Mouse (Mus musculus) heart, embryonic 10.5 days (tissue): ENCODE measurements around the gene Tatdn2. TPM values are rescaled to one million over a fixed set of nuclear protein-coding genes. Genes with fewer than 3 reads are reported as not detected.
"Not testable (repeated sequence)": the region's sequence is repeated elsewhere in the genome, so short reads cannot be mapped to it uniquely, and the experiment has no call there.

ENCODE experiments used
- DNase-seq: peaks from one replicate; pipeline ENCODE4 v3.0.0-alpha.2; 2017; ENCODE audit warnings: low spot score
- H3K27ac ChIP-seq: fragments of 300-500 bp; sonication (generic); 2 replicates; pipeline ENCODE4 v1.5.1; 2016; ENCODE audit warnings: mild to moderate bottlenecking
- H3K27me3 ChIP-seq: fragments of 300-500 bp; sonication (generic); 2 replicates; pipeline ENCODE4 v1.6.1; 2016; ENCODE audit warnings: mild to moderate bottlenecking; ENCODE audit not compliant: poor library complexity, insufficient read depth, severe bottlenecking
- H3K36me3 ChIP-seq: fragments of 300-500 bp; sonication (generic); 2 replicates; pipeline ENCODE4 v1.6.1; 2016; ENCODE audit warnings: mild to moderate bottlenecking, moderate library complexity
- H3K4me1 ChIP-seq: fragments of 300-500 bp; sonication (generic); 2 replicates; pipeline ENCODE4 v1.6.1; 2016; ENCODE audit warnings: mild to moderate bottlenecking
- H3K4me3 ChIP-seq: fragments of 300-500 bp; sonication (generic); 2 replicates; pipeline ENCODE4 v1.5.1; 2016; ENCODE audit warnings: mild to moderate bottlenecking, moderate library complexity
- H3K9me3 ChIP-seq: fragments of 300-500 bp; sonication (generic); 2 replicates; pipeline ENCODE4 v1.6.1; 2016; ENCODE audit warnings: mild to moderate bottlenecking, moderate library complexity
- WGBS: fragments of 180-500 bp; shearing (Covaris S2); methylation state at CpG from one replicate; pipeline ENCODE4 v1.1.7; 2016; 5-methylcytosine and 5-hydroxymethylcytosine counted together
- polyA plus RNA-seq: library from polyadenylated mRNA; unstranded; fragments of >200 nt; fragmentation: Nextera tagmentation; extraction: Ambion mirVana; gene quantifications from 2 replicates; pipeline ENCODE4 v1.2.1, GENCODE M21; 2016

The Tatdn2 gene
- polyA plus RNA-seq, 1 experiment from 2014 or later: 0.84 TPM

GRCm38 (mm10) chr6:113695766-113696355 lies 989 bp upstream of the Tatdn2 start:
- H3K27ac ChIP-seq: peak overlapping the region; percentile 95
- H3K4me1 ChIP-seq: peaks cover 60% of the 10 kb centered on the region
- no peaks in the 10 kb centered on the region for H3K27me3 ChIP-seq
- H3K36me3 ChIP-seq: peaks cover 24% of the 10 kb centered on the region
- 37% methylated on average over 4 of the region's 4 CpGs for WGBS
- DNase-seq: no peak
- peak overlapping the region; percentile 95 for H3K4me3 ChIP-seq
- no peaks in the 10 kb centered on the region for H3K9me3 ChIP-seq

- peaks cover 47% of the 10 kb centered on the region for H3K4me1 ChIP-seq
- peak overlapping the region; percentile 95 for H3K4me3 ChIP-seq
Measured at GRCm38 (mm10) chr6:113697222-113698205, 664 bp downstream of the Tatdn2 start.

GRCm38 (mm10) chr6:113712718-113713117 lies 15.9 kb downstream of the Tatdn2 start:
- Histone ChIP-seq H3K36me3 (peaks cover 98% of the 10 kb centered on the region), H3K4me3 (no peak overlapping the region)

More at GRCm38 (mm10) chr6:113697222-113698205, 664 bp downstream of the Tatdn2 start:
- Histone ChIP-seq H3K36me3 (peaks cover 40% of the 10 kb centered on the region), H3K27me3 (no peaks in the 10 kb centered on the region), H3K27ac (peak overlapping the region; percentile 95), H3K9me3 (no peaks in the 10 kb centered on the region)
- no peak for DNase-seq
- WGBS: under 1% methylated on average over 113 of the region's 113 CpGs

GRCm38 (mm10) chr6:113713389-113713788 lies 16.5 kb downstream of the Tatdn2 start:
- H3K27ac ChIP-seq, H3K9me3 ChIP-seq, H3K4me3 ChIP-seq, H3K27me3 ChIP-seq, DNase-seq, H3K4me1 ChIP-seq: not testable (repeated sequence)
- WGBS: 94% methylated on average over 5 of the region's 5 CpGs
- peaks cover 97% of the 10 kb centered on the region for H3K36me3 ChIP-seq

More at GRCm38 (mm10) chr6:113712718-113713117, 15.9 kb downstream of the Tatdn2 start:
- DNase-seq: no peak
- Histone ChIP-seq H3K9me3 (no peaks in the 10 kb centered on the region), H3K4me1 (no peaks in the 10 kb centered on the region), H3K27ac (no peak overlapping the region), H3K27me3 (no peaks in the 10 kb centered on the region)
- WGBS: 93% methylated on average over 3 of the region's 3 CpGs

- Histone ChIP-seq H3K9me3 (no peaks in the 10 kb centered on the region), H3K27me3 (no peaks in the 10 kb centered on the region), H3K4me3 (no peak overlapping the region), H3K4me1 (no peaks in the 10 kb centered on the region), H3K36me3 (peaks cover 97% of the 10 kb centered on the region), H3K27ac (no peak overlapping the region)
- 92% methylated on average over 2 of the region's 2 CpGs for WGBS
- DNase-seq: no peak
Measured at GRCm38 (mm10) chr6:113714276-113714675, 17.4 kb downstream of the Tatdn2 start.

- H3K9me3 ChIP-seq: no peaks in the 10 kb centered on the region
Measured at GRCm38 (mm10) chr6:113714797-113715196, 17.9 kb downstream of the Tatdn2 start.

GRCm38 (mm10) chr6:113717541-113717940 lies 20.7 kb downstream of the Tatdn2 start:
- WGBS: 91% methylated on average over 3 of the region's 3 CpGs
- DNase-seq: no peak
- H3K27ac ChIP-seq: no peak overlapping the region
- H3K9me3 ChIP-seq: no peaks in the 10 kb centered on the region
- H3K4me1 ChIP-seq: no peaks in the 10 kb centered on the region
- H3K27me3 ChIP-seq: no peaks in the 10 kb centered on the region
- no peak overlapping the region for H3K4me3 ChIP-seq
- peaks cover 96% of the 10 kb centered on the region for H3K36me3 ChIP-seq

More at GRCm38 (mm10) chr6:113714797-113715196, 17.9 kb downstream of the Tatdn2 start:
- 78% methylated on average over 1 of the region's 1 CpGs for WGBS
- Histone ChIP-seq H3K27me3 (no peaks in the 10 kb centered on the region), H3K27ac (no peak overlapping the region), H3K36me3 (peaks cover 97% of the 10 kb centered on the region), H3K4me1 (no peaks in the 10 kb centered on the region), H3K4me3 (no peak overlapping the region)
- DNase-seq: no peak

GRCm38 (mm10) chr6:113719878-113720277 lies 23.0 kb downstream of the Tatdn2 start, which contains the start of gene Ghrl:
Gene Ghrl, minus strand, starts transcription at chr6:113719880.
- H3K27ac ChIP-seq: no peak within 1 kb of the TSS
- no peak for DNase-seq
- no peaks in the 10 kb centered on the region for H3K4me1 ChIP-seq
- no peak within 1 kb of the TSS for H3K4me3 ChIP-seq
- no peaks in the 10 kb centered on the region for H3K27me3 ChIP-seq
- 86% methylated on average over 3 of the region's 3 CpGs for WGBS
- H3K9me3 ChIP-seq: no peaks in the 10 kb centered on the region
- H3K36me3 ChIP-seq: peaks cover 95% of the 10 kb centered on the region

- Histone ChIP-seq H3K27me3 (no peaks in the 10 kb centered on the region), H3K4me1 (no peaks in the 10 kb centered on the region), H3K4me3 (no peak overlapping the region), H3K27ac (no peak overlapping the region), H3K36me3 (peaks cover 95% of the 10 kb centered on the region), H3K9me3 (no peaks in the 10 kb centered on the region)
- no peak for DNase-seq
- WGBS: 83% methylated on average over 4 of the region's 4 CpGs
Measured at GRCm38 (mm10) chr6:113721061-113721460, 24.2 kb downstream of the Tatdn2 start.

- H3K27me3 ChIP-seq: no peaks in the 10 kb centered on the region
- 88% methylated on average over 7 of the region's 7 CpGs for WGBS
- H3K36me3 ChIP-seq: peaks cover 98% of the 10 kb centered on the region
Measured at GRCm38 (mm10) chr6:113728181-113728580, 31.3 kb downstream of the Tatdn2 start.

GRCm38 (mm10) chr6:113731296-113731695 lies 34.4 kb downstream of the Tatdn2 start:
- H3K27ac ChIP-seq: no peak overlapping the region
- no peaks in the 10 kb centered on the region for H3K4me1 ChIP-seq
- no peak for DNase-seq
- no peaks in the 10 kb centered on the region for H3K9me3 ChIP-seq
- no peak overlapping the region for H3K4me3 ChIP-seq
- H3K36me3 ChIP-seq: peaks cover 96% of the 10 kb centered on the region
- H3K27me3 ChIP-seq: no peaks in the 10 kb centered on the region
- 94% methylated on average over 3 of the region's 3 CpGs for WGBS

More at GRCm38 (mm10) chr6:113728181-113728580, 31.3 kb downstream of the Tatdn2 start:
- H3K9me3 ChIP-seq: no peaks in the 10 kb centered on the region
- H3K4me3 ChIP-seq: no peak overlapping the region
- DNase-seq: no peak
- H3K4me1 ChIP-seq: no peaks in the 10 kb centered on the region
- no peak overlapping the region for H3K27ac ChIP-seq

GRCm38 (mm10) chr6:113737318-113738046 lies 40.6 kb downstream of the Tatdn2 start:
- no peaks in the 10 kb centered on the region for H3K27me3 ChIP-seq
- no peak overlapping the region for H3K4me3 ChIP-seq
- H3K4me1 ChIP-seq: peaks cover 14% of the 10 kb centered on the region
- DNase-seq: no peak
- no peak overlapping the region for H3K27ac ChIP-seq
- no peaks in the 10 kb centered on the region for H3K9me3 ChIP-seq
- 82% methylated on average over 9 of the region's 9 CpGs for WGBS
- H3K36me3 ChIP-seq: peaks cover 56% of the 10 kb centered on the region
